Mouse (Mus musculus): ENCODE measurements around the gene Rbfox1. TPM values are rescaled to one million over a fixed set of nuclear protein-coding genes. Genes with fewer than 3 reads are reported as not detected.

Gene Rbfox1
- total RNA-seq, 2 experiments from 2014 or later: 54.9 to 55.6 TPM

DNA sequence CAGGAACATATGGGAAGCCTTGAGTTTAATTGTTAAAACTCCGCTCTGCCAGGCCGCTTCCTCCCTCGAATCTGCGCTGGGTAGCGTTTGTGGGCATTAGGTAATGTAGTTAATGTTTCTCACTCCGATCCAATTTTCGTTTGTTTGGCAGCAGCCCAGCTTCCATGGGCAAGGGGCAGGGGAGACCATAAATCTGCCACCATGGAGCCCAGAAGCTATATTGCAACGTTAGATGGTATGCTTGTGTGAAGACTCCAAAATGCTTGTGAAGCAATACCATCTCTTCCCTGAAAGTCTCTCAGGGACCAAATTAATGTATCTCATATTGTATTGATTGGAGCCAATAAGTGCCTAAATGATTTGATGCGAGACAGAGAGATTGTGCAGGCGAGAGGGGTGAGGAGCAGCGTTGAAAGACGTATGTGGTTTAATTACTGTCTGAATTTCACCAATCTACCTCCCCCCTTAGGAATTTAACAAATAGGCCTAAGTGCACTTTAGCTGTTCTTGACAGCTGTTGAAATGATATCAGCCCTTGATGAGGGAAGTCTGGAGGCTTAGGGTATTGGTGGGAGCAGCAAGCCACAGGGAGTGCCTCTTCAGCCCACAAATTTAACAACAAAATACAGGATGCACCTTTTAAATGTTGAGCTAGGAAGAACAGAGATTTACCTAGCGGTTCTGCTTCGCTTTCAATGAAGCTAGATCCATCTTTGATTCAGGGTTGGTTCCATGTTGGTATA, 884.5 kb downstream of the Rbfox1 start:
- intact Hi-C loops (cut with DNase I): no loop called here
- DNase-seq: no peak

- intact Hi-C loops (cut with DNase I): no loop called here
- no peak for DNase-seq
Observed at GRCm38 (mm10) chr16:6777506-6778185, 892.5 kb downstream of the Rbfox1 start.

- no peak for DNase-seq
- intact Hi-C loops (cut with DNase I): no loop called here
Observed at GRCm38 (mm10) chr16:6784144-6784543, 899.0 kb downstream of the Rbfox1 start.

DNA sequence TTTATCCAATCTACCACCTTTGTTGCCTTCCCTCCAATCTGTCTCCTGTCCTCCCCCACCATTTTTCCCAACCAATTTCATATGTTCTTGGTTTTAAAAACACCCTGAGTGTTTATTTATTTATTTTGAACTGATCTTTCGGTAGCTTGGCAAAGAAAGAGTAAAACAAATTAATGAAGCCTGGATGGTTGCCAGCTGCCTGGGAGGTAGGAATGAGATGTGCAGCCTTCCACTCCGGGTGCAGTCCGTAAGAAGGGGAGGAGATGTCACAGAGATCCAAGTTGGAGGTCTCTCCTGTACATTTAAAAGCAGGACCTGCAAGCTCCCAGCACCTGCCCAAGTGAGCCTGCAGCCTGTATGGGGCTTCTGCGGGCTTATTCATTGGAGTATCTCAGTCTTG, 899.9 kb downstream of the Rbfox1 start:
- DNase-seq: no peak
- intact Hi-C loops (cut with DNase I): no loop called here

- intact Hi-C loops (cut with DNase I): loop anchor here (5.0 kb wide), 1 partner anchor 1141 kb away; no protein-coding TSS in a partner anchor
- no peak for DNase-seq
Observed at GRCm38 (mm10) chr16:6791218-6791617, 906.1 kb downstream of the Rbfox1 start.

DNA sequence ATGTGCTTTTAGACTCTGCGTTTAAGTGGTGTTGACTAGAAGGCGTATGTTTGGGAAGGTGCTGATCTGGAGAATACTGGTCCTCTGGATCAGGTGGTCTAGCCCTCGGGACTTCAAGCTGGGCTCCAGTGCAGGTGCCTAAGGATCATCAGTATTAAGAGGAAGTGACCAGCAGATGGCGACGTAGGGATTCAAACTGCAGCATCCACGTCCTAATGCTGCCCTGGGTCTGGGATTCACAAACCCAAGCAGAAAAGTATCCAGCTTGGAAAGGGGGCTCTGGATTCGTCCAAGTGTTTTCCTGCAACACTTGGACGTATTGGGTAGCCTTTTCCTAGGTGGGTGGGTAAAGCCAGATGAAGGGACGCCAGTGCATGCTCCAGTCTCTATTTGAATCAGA, 906.5 kb downstream of the Rbfox1 start:
- intact Hi-C loops (cut with DNase I): loop anchor here (5.0 kb wide), 1 partner anchor 1141 kb away; no protein-coding TSS in a partner anchor
- DNase-seq: peak; percentile 21 to 39

DNA sequence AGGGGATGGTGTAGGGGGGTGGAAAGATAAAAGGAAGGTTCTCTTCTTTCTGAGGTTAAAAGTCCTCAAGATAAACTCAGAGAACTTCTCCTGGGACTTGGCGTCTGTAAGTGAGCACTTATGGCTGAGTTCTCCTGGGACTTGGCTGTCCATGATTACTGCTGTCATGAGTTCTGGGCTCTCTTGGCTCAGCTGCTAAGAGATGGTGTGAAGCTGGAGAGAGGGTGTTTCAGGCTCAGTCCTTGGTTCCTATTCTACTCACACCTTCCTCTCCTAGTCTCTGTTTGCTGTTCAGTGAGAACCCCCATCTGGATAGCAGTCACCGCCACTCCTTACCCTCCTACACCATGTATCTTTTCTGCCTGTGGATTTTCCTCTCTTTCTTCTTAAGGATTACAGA, 921.1 kb downstream of the Rbfox1 start:
- DNase-seq: no peak
- intact Hi-C loops (cut with DNase I): no loop called here

DNA sequence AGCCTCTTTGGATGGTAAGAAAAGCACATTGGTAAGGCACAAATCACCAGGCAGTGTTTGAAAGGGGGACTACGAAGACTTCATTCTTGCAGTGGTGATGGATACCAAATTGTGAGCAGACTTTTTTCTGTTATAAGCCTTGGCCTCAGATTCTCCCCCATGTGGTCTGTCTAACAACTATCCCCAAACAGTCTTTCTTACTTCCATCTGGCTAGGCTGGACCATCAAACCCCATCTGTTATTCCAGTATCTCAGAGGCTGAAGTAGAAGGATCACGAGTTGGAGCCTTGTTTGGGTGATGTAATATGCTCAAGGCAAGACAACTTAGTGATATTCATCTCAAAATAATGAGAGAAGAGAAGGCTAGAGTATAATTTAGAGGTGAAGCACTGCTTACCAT, 922.7 kb downstream of the Rbfox1 start:
- DNase-seq: no peak
- intact Hi-C loops (cut with DNase I): no loop called here

GRCm38 (mm10) chr16:6813871-6814270, 928.7 kb downstream of the Rbfox1 start:
- no peak for DNase-seq
- intact Hi-C loops (cut with DNase I): no loop called here

DNA sequence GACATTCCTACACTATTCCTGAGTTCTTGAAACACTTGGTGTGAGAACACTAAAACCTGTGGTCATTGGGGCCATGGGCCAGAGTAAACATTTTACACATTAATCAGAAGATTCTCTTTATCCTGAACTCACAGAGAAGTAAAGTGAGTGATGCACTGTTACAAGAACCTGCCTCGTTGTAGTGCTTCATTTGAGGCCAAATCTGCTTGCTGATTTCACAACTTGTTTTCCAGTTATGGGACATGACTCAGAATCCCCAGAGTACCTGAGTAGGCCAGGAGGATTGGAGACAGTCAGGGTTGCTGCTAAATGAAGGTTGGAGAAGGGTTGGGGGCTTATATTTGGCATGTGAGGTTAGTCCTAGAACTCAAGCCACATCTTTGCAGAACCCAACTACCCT, 936.6 kb downstream of the Rbfox1 start:
- DNase-seq: no peak
- intact Hi-C loops (cut with DNase I): no loop called here

- intact Hi-C loops (cut with DNase I): no loop called here
Observed at GRCm38 (mm10) chr16:6829892-6830524, 944.9 kb downstream of the Rbfox1 start.

GRCm38 (mm10) chr16:6833486-6833885, 948.3 kb downstream of the Rbfox1 start:
- intact Hi-C loops (cut with DNase I): no loop called here
- DNase-seq: no peak

More at GRCm38 (mm10) chr16:6829892-6830524, 944.9 kb downstream of the Rbfox1 start:
- no peak for DNase-seq

- no peak for DNase-seq
- intact Hi-C loops (cut with DNase I): loop anchor here (5.0 kb wide), 1 partner anchor 442 kb away; no protein-coding TSS in a partner anchor
Observed at GRCm38 (mm10) chr16:6835051-6835450, 949.9 kb downstream of the Rbfox1 start.

- peak; percentile 49 to 52 for DNase-seq
- intact Hi-C loops (cut with DNase I): loop anchor here (5.0 kb wide), 1 partner anchor 438 kb away; no protein-coding TSS in a partner anchor
Observed at GRCm38 (mm10) chr16:6839299-6839995, 954.3 kb downstream of the Rbfox1 start.

GRCm38 (mm10) chr16:6840007-6840406, 954.9 kb downstream of the Rbfox1 start:
- DNase-seq: no peak
- intact Hi-C loops (cut with DNase I): loop anchor here (5.0 kb wide), 1 partner anchor 1087 kb away; no protein-coding TSS in a partner anchor

GRCm38 (mm10) chr16:6840461-6840860, 955.3 kb downstream of the Rbfox1 start:
- DNase-seq: no peak
- intact Hi-C loops (cut with DNase I): loop anchor here (5.0 kb wide), 1 partner anchor 1087 kb away; no protein-coding TSS in a partner anchor

- DNase-seq: no peak
- intact Hi-C loops (cut with DNase I): loop anchor here (5.0 kb wide), 1 partner anchor 1085 kb away; no protein-coding TSS in a partner anchor
Observed at GRCm38 (mm10) chr16:6842066-6842785, 957.1 kb downstream of the Rbfox1 start.

- DNase-seq: no peak
- intact Hi-C loops (cut with DNase I): loop anchor here (5.0 kb wide), 1 partner anchor 1083 kb away; no protein-coding TSS in a partner anchor
Observed at GRCm38 (mm10) chr16:6844659-6845058, 959.5 kb downstream of the Rbfox1 start.

DNA sequence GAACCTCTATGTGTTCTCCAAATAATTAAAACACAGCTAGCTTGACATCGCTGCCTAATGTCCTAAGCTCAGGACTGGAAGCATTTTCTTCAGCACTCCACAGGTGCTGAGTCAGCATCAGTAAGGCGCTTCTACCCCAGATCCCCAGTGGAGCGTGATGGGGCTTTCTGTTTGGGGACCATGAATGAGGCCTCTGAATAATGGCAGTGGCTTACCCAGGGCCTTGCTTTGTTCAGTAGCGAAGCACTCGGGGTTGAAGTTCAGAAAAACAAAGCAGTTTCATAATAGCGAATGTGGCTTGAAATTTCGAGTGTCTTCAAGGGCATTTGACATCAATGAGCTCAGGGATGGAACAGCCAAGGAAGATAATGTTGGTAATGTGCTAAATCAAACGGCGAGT, 966.2 kb downstream of the Rbfox1 start:
- DNase-seq: no peak
- intact Hi-C loops (cut with DNase I): no loop called here

- intact Hi-C loops (cut with DNase I): no loop called here
- no peak for DNase-seq
Observed at GRCm38 (mm10) chr16:6853796-6854195, 968.6 kb downstream of the Rbfox1 start.
